Mouse (Mus musculus): ENCODE data around the gene C1qbp. TPM values are rescaled to one million over a fixed set of nuclear protein-coding genes. Genes with fewer than 3 reads are reported as not detected.
A peak's percentile ranks its signal among the peaks of the same experiment; 100 is the strongest.

The C1qbp gene
- 180 and 191 TPM in 2 replicates for polyA plus RNA-seq (2014; fragmentation: Nextera tagmentation; extraction: Ambion mirVana)

- Histone ChIP-seq H3K4me3 (ENCODE audit: low read depth, low read length) (peak within 1 kb of the TSS; percentile 99), H3K4me1 (ENCODE audit: control insufficient read depth, insufficient read depth, low read length) (peaks cover 7% of the 10 kb centered on the region), H3K4me2 (ENCODE audit: low read length) (peak within 1 kb of the TSS; percentile 77), H3K9ac (ENCODE audit: low read length) (peak within 1 kb of the TSS; percentile 91), H3K27ac (ENCODE audit: low read depth, low read length) (no peak within 1 kb of the TSS), H3K9me3 (replicated peaks; ENCODE audit: control insufficient read depth, low read length) (no peaks in the 10 kb centered on the region), H3K27me3 (replicated peaks; ENCODE audit: control insufficient read depth, insufficient read depth, low read length) (no peaks in the 10 kb centered on the region), H3K36me3 (ENCODE audit: control insufficient read depth, insufficient read depth, low read length) (peaks cover 63% of the 10 kb centered on the region)
- ATAC-seq, result peak; percentile 98
- peak; percentile 88 for DNase-seq (ENCODE audit: low spot score)
- WGBS, result under 1% methylated on average over 64 of the region's 64 CpGs
Measured at GRCm38 (mm10) chr11:70982557-70983228, at the start of gene C1qbp. Gene C1qbp, minus strand, starts transcription at chr11:70983026.

GRCm38 (mm10) chr11:71032070-71032469 is 49.2 kb upstream of the C1qbp start:
- peaks cover 12% of the 10 kb centered on the region; the same call in 1 of the 2 replicates for H3K4me1 ChIP-seq (ENCODE audit: control insufficient read depth, insufficient read depth, low read length)
- peak overlapping the region; percentile 98 for H3K27ac ChIP-seq (ENCODE audit: low read depth, low read length)
- peak overlapping the region; percentile 75 for H3K4me3 ChIP-seq (ENCODE audit: low read depth, low read length)
- H3K9me3 ChIP-seq (replicated peaks; ENCODE audit: control insufficient read depth, low read length), result no peaks in the 10 kb centered on the region
- peaks cover 17% of the 10 kb centered on the region for H3K36me3 ChIP-seq (ENCODE audit: control insufficient read depth, insufficient read depth, low read length)
- H3K27me3 ChIP-seq (replicated peaks; ENCODE audit: control insufficient read depth, insufficient read depth, low read length), result no peaks in the 10 kb centered on the region
- ATAC-seq (no peak), DNase-seq (ENCODE audit: low spot score) (peak; percentile 13)
- peak overlapping the region; percentile 60 for H3K4me2 ChIP-seq (ENCODE audit: low read length)
- WGBS, result 51% methylated on average over 7 of the region's 7 CpGs
- H3K9ac ChIP-seq (ENCODE audit: low read length), result peak overlapping the region; percentile 95

- no peak overlapping the region for H3K9ac ChIP-seq (ENCODE audit: low read length)
- WGBS, result 78% methylated on average over 3 of the region's 3 CpGs
- peaks cover 12% of the 10 kb centered on the region; the same call in 1 of the 2 replicates for H3K4me1 ChIP-seq (ENCODE audit: control insufficient read depth, insufficient read depth, low read length)
- no peak for ATAC-seq
- H3K27ac ChIP-seq (ENCODE audit: low read depth, low read length), result no peak overlapping the region
- no peak for DNase-seq (ENCODE audit: low spot score)
- H3K4me2 ChIP-seq (ENCODE audit: low read length), result no peak overlapping the region
- H3K9me3 ChIP-seq (replicated peaks; ENCODE audit: control insufficient read depth, low read length), result no peaks in the 10 kb centered on the region
- H3K27me3 ChIP-seq (replicated peaks; ENCODE audit: control insufficient read depth, insufficient read depth, low read length), result no peaks in the 10 kb centered on the region
- no peak overlapping the region for H3K4me3 ChIP-seq (ENCODE audit: low read depth, low read length)
- peaks cover 41% of the 10 kb centered on the region for H3K36me3 ChIP-seq (ENCODE audit: control insufficient read depth, insufficient read depth, low read length)
Measured at GRCm38 (mm10) chr11:71029403-71030118, 46.7 kb upstream of the C1qbp start.

GRCm38 (mm10) chr11:71028280-71028679 is 45.5 kb upstream of the C1qbp start:
- peaks cover 43% of the 10 kb centered on the region for H3K36me3 ChIP-seq (ENCODE audit: control insufficient read depth, insufficient read depth, low read length)
- H3K4me3 ChIP-seq (ENCODE audit: low read depth, low read length), result no peak overlapping the region
- ATAC-seq, result no peak
- H3K9me3 ChIP-seq (replicated peaks; ENCODE audit: control insufficient read depth, low read length), result no peaks in the 10 kb centered on the region
- no peak overlapping the region for H3K27ac ChIP-seq (ENCODE audit: low read depth, low read length)
- no peak overlapping the region for H3K9ac ChIP-seq (ENCODE audit: low read length)
- peaks cover 9% of the 10 kb centered on the region; the same call in 1 of the 2 replicates for H3K4me1 ChIP-seq (ENCODE audit: control insufficient read depth, insufficient read depth, low read length)
- H3K4me2 ChIP-seq (ENCODE audit: low read length), result no peak overlapping the region
- 80% methylated on average over 3 of the region's 3 CpGs for WGBS
- DNase-seq (ENCODE audit: low spot score), result no peak
- no peaks in the 10 kb centered on the region for H3K27me3 ChIP-seq (replicated peaks; ENCODE audit: control insufficient read depth, insufficient read depth, low read length)

- peak; percentile 99 for ATAC-seq
- Histone ChIP-seq H3K4me1 (ENCODE audit: control insufficient read depth, insufficient read depth, low read length) (peaks cover 34% of the 10 kb centered on the region), H3K27ac (ENCODE audit: low read depth, low read length) (peak within 1 kb of the TSS; percentile 82), H3K4me2 (ENCODE audit: low read length) (peak within 1 kb of the TSS; percentile 82), H3K9ac (ENCODE audit: low read length) (peak within 1 kb of the TSS; percentile 81), H3K9me3 (replicated peaks; ENCODE audit: control insufficient read depth, low read length) (no peaks in the 10 kb centered on the region), H3K27me3 (replicated peaks; ENCODE audit: control insufficient read depth, insufficient read depth, low read length) (no peaks in the 10 kb centered on the region), H3K36me3 (ENCODE audit: control insufficient read depth, insufficient read depth, low read length) (peaks cover 7% of the 10 kb centered on the region; the same call in 1 of the 2 replicates), H3K4me3 (ENCODE audit: low read depth, low read length) (peak within 1 kb of the TSS; percentile 70)
- peak; percentile 99 for DNase-seq (ENCODE audit: low spot score)
- under 1% methylated on average over 70 of the region's 71 CpGs for WGBS
Measured at GRCm38 (mm10) chr11:71019201-71020068, 36.6 kb upstream of the C1qbp start, which contains the start of the genes Mis12 and Derl2. Gene Mis12, plus strand, starts transcription at chr11:71019611. Gene Derl2, minus strand, starts transcription at chr11:71019841.

GRCm38 (mm10) chr11:71018416-71019200 is 35.8 kb upstream of the C1qbp start:
- no peak for DNase-seq (ENCODE audit: low spot score)
- peak; percentile 31; the same call in 1 of the 2 replicates for ATAC-seq
- Histone ChIP-seq H3K27me3 (replicated peaks; ENCODE audit: control insufficient read depth, insufficient read depth, low read length) (no peaks in the 10 kb centered on the region), H3K4me2 (ENCODE audit: low read length) (peak overlapping the region; percentile 82), H3K9me3 (replicated peaks; ENCODE audit: control insufficient read depth, low read length) (no peaks in the 10 kb centered on the region), H3K36me3 (ENCODE audit: control insufficient read depth, insufficient read depth, low read length) (peaks cover 10% of the 10 kb centered on the region), H3K9ac (ENCODE audit: low read length) (peak overlapping the region; percentile 79), H3K4me1 (ENCODE audit: control insufficient read depth, insufficient read depth, low read length) (peaks cover 34% of the 10 kb centered on the region), H3K4me3 (ENCODE audit: low read depth, low read length) (peak overlapping the region; percentile 70), H3K27ac (ENCODE audit: low read depth, low read length) (peak overlapping the region; percentile 45)
- WGBS, result 6% methylated on average over 28 of the region's 28 CpGs

- Histone ChIP-seq H3K9ac (ENCODE audit: low read length) (no peak overlapping the region), H3K27ac (ENCODE audit: low read depth, low read length) (no peak overlapping the region), H3K9me3 (replicated peaks; ENCODE audit: control insufficient read depth, low read length) (no peaks in the 10 kb centered on the region), H3K4me2 (ENCODE audit: low read length) (0 out of 2 replicates have a peak overlapping the region, but pooled peaks have one; percentile 5), H3K36me3 (ENCODE audit: control insufficient read depth, insufficient read depth, low read length) (peaks cover 20% of the 10 kb centered on the region), H3K27me3 (replicated peaks; ENCODE audit: control insufficient read depth, insufficient read depth, low read length) (no peaks in the 10 kb centered on the region), H3K4me3 (ENCODE audit: low read depth, low read length) (no peak overlapping the region), H3K4me1 (ENCODE audit: control insufficient read depth, insufficient read depth, low read length) (peaks cover 27% of the 10 kb centered on the region)
- 88% methylated on average over 1 of the region's 1 CpGs for WGBS
- ATAC-seq, result no peak
- DNase-seq (ENCODE audit: low spot score), result no peak
Measured at GRCm38 (mm10) chr11:71017051-71017450, 34.2 kb upstream of the C1qbp start.

GRCm38 (mm10) chr11:71012743-71013142 is 29.9 kb upstream of the C1qbp start:
- Histone ChIP-seq H3K4me1 (ENCODE audit: control insufficient read depth, insufficient read depth, low read length) (peaks cover 12% of the 10 kb centered on the region), H3K27ac (ENCODE audit: low read depth, low read length) (no peak overlapping the region), H3K9ac (ENCODE audit: low read length) (no peak overlapping the region), H3K4me3 (ENCODE audit: low read depth, low read length) (no peak overlapping the region), H3K36me3 (ENCODE audit: control insufficient read depth, insufficient read depth, low read length) (peaks cover 59% of the 10 kb centered on the region), H3K9me3 (replicated peaks; ENCODE audit: control insufficient read depth, low read length) (no peaks in the 10 kb centered on the region), H3K4me2 (ENCODE audit: low read length) (no peak overlapping the region), H3K27me3 (replicated peaks; ENCODE audit: control insufficient read depth, insufficient read depth, low read length) (no peaks in the 10 kb centered on the region)
- 90% methylated on average over 7 of the region's 7 CpGs for WGBS
- no peak for ATAC-seq
- no peak for DNase-seq (ENCODE audit: low spot score)
